9 mouse cellular contexts compared by ENCODE assay signal in the genomic region with DNA sequence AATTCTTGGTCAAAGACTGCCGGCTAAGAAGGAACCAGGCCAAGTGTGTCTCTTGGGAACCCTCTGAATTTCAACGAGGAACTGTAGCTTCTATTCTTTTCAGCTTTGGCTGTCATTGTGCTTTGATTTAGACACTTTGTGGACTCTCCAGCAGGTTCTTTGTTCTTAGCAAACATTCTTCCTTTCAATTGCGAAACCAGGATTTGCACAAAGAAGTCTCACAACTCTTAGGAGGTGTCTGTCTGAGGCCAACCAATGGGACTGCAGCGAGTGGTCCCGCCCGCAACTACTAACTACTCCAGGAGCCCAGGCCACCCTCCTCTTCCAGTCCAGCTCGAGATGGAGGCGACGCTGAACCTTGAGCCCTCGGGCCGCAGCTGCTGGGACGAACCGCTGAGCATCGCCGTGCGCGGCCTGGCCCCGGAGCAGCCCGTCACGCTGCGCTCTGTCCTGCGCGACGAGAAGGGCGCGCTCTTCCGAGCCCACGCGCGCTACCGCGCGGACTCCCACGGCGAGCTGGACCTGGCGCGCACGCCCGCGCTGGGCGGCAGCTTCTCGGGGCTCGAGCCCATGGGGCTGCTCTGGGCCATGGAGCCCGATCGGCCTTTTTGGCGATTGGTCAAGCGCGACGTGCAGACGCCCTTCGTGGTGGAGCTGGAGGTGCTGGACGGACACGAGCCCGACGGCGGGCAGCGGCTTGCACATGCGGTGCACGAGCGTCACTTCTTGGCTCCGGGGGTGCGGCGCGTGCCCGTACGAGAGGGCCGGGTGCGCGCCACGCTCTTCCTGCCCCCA. TPM values are rescaled to one million over a fixed set of nuclear protein-coding genes. Genes with fewer than 3 reads are reported as not detected.
DNase-seq lines count a peak whose midpoint lies in the region; ATAC-seq and TF ChIP-seq lines count a peak whose summit lies in the region.
"Not testable (repeated sequence)": the region's sequence is repeated elsewhere in the genome, so short reads cannot be mapped to it uniquely, and the experiment has no call there.
"Had no signal": no experiment of that assay in that cellular context is flagged by ENCODE, and none has a peak within 500 bp of the region (broad histone marks: within the 10 kb centered on the region; RNA-seq: fewer than 3 reads in every experiment).

TSS of gene Acot1 (plus strand) at position 320 of the 795 bp plus-strand sequence.

- ATAC-seq in forebrain, postnatal 0 days: peak; percentile 94
- peak; percentile 74 for ATAC-seq in liver, embryonic 15.5 days (ENCODE audit: insufficient read depth)
- ATAC-seq in stomach, postnatal 0 days (ENCODE audit: low FRiP score, low TSS enrichment): peak; percentile 97

- H3K9me3 ChIP-seq in E14TG2a.4 (ENCODE audit: low read length): peaks cover 14% of the 10 kb centered on the region
- H3K9me3 ChIP-seq in forebrain, postnatal 0 days (ENCODE audit: low read length); liver, embryonic 15.5 days (replicated peaks); stomach, postnatal 0 days (ENCODE audit: control insufficient read depth, low read length): not testable (repeated sequence)

- peak; percentile 49 for TF ChIP-seq EP300 in stomach, postnatal 0 days (optimal IDR thresholded peaks at IDR 0.05)

- peak within 1 kb of the TSS; percentile 66 for H3K27ac ChIP-seq in forebrain, postnatal 0 days (ENCODE audit: low read depth, low read length)
- H3K27ac ChIP-seq in liver, embryonic 15.5 days (replicated peaks): peak within 1 kb of the TSS; percentile 33; the same call in 1 of the 2 replicates
- H3K27ac ChIP-seq in stomach, postnatal 0 days (replicated peaks): peak within 1 kb of the TSS; percentile 72

- H3K27me3 ChIP-seq in E14TG2a.4 (ENCODE audit: insufficient read depth, low read length): peaks cover 27% of the 10 kb centered on the region
- H3K27me3 ChIP-seq in forebrain, postnatal 0 days (ENCODE audit: insufficient read depth, low read length); stomach, postnatal 0 days (ENCODE audit: control insufficient read depth, insufficient read depth, low read length): not testable (repeated sequence)
- peaks cover 32% of the 10 kb centered on the region for H3K27me3 ChIP-seq in liver, embryonic 15.5 days

- not testable (repeated sequence) for H3K36me3 ChIP-seq in E14TG2a.4 (ENCODE audit: insufficient read depth, low read length); forebrain, postnatal 0 days (ENCODE audit: insufficient read depth); liver, embryonic 15.5 days (replicated peaks); stomach, postnatal 0 days (ENCODE audit: control insufficient read depth, insufficient read depth, low read length)

- under 1% methylated on average over 51 of the region's 70 CpGs for WGBS in forebrain, postnatal 0 days
- 2% methylated on average over 61 of the region's 70 CpGs for WGBS in liver, embryonic 15.5 days (ENCODE audit: insufficient replicate concordance)
- WGBS in stomach, postnatal 0 days: 1% methylated on average over 52 of the region's 70 CpGs

- peak within 1 kb of the TSS; percentile 58 for H3K9ac ChIP-seq in forebrain, postnatal 0 days
- not testable (repeated sequence) for H3K9ac ChIP-seq in liver, embryonic 15.5 days
- H3K9ac ChIP-seq in stomach, postnatal 0 days (ENCODE audit: low read length): peak within 1 kb of the TSS; percentile 56

- intact Hi-C loops in heart, postnatal 25 days (cut with DNase I): loop anchor here (2.0 kb wide), 1 partner anchor 21 kb away; no protein-coding TSS in a partner anchor

- TF ChIP-seq CTCF in E14TG2a.4 (conservative IDR thresholded peaks at IDR 0.05; ENCODE audit: low read length); forebrain, postnatal 0 days (IDR thresholded peaks at IDR 0.05; ENCODE audit: low read depth); stomach, postnatal 0 days (IDR thresholded peaks at IDR 0.05; ENCODE audit: low read depth): not testable (repeated sequence)

- DNase-seq in cerebellum, adult 9-10 months: peak; percentile 34
- peak; percentile 82 for DNase-seq in forebrain, postnatal 0 days
- peak; percentile 68 for DNase-seq in heart, postnatal 25 days (ENCODE audit: low spot score)
- peak; percentile 66 for DNase-seq in layer of hippocampus, adult 11-12 months (ENCODE audit: low spot score)
- DNase-seq in neural tube, embryonic 10.5 days (ENCODE audit: extremely low spot score, low spot score): peak; percentile 75
- peak; percentile 81 for DNase-seq in stomach, postnatal 0 days (ENCODE audit: low spot score)

- peaks cover 16% of the 10 kb centered on the region for H3K4me1 ChIP-seq in E14TG2a.4 (replicated peaks; ENCODE audit: low read depth, low read length)
- H3K4me1 ChIP-seq in forebrain, postnatal 0 days (ENCODE audit: insufficient read depth): peaks cover 16% of the 10 kb centered on the region
- peaks cover 11% of the 10 kb centered on the region for H3K4me1 ChIP-seq in liver, embryonic 15.5 days (replicated peaks)
- not testable (repeated sequence) for H3K4me1 ChIP-seq in stomach, postnatal 0 days (replicated peaks; ENCODE audit: control insufficient read depth, insufficient read depth)

- H3K4me3 ChIP-seq in E14TG2a.4 (replicated peaks; ENCODE audit: low read length): peak within 1 kb of the TSS; percentile 74
- H3K4me3 ChIP-seq in forebrain, postnatal 0 days (ENCODE audit: low read depth, low read length): peak within 1 kb of the TSS; percentile 48
- H3K4me3 ChIP-seq in liver, embryonic 15.5 days (replicated peaks): peak within 1 kb of the TSS; percentile 44
- peak within 1 kb of the TSS; percentile 46 for H3K4me3 ChIP-seq in stomach, postnatal 0 days (ENCODE audit: low read depth, low read length)

- peak within 1 kb of the TSS; percentile 54 for H3K4me2 ChIP-seq in forebrain, postnatal 0 days (ENCODE audit: low read depth)
- peak within 1 kb of the TSS; percentile 53 for H3K4me2 ChIP-seq in liver, embryonic 15.5 days
- peak within 1 kb of the TSS; percentile 40 for H3K4me2 ChIP-seq in stomach, postnatal 0 days (replicated peaks; ENCODE audit: low read depth)

RNA-seq across cellular contexts. Expression of gene Acot1, which starts in this region (rescaled TPM):
- total RNA-seq in forebrain, postnatal 0 days (2014; rRNA removed): 79.2 and 87.1 TPM in 2 replicates
- 112 and 119 TPM in 2 replicates for polyA plus RNA-seq in forebrain, postnatal 0 days (2015; fragmentation: Nextera tagmentation; extraction: Ambion mirVana)
- total RNA-seq in heart, postnatal 25 days (2021): 10 to 100 TPM; 35.8 to 47.2 TPM
- polyA plus RNA-seq in liver, embryonic 15.5 days (2015; fragmentation: Nextera tagmentation; extraction: Ambion mirVana): 35.8 and 44.5 TPM in 2 replicates
- polyA plus RNA-seq in stomach, postnatal 0 days (2015; fragmentation: Nextera tagmentation; extraction: Ambion mirVana): 135 and 144 TPM in 2 replicates
- polyA plus RNA-seq: CD4-positive, CD25-positive, alpha-beta regulatory T cell, adult 4 months had no signal

Comparison
In these comparisons a context has a peak if more than half of its experiments do, and no peak if none do; other contexts are left out.
1. Peak in every context shown above with its lines: DNase-seq, ATAC-seq, H3K4me3 ChIP-seq and H3K27ac ChIP-seq.